Mouse (Mus musculus): Measurements from ENCODE around the gene Ahrr.

GRCm38 (mm10) chr13:74183011-74183695, 109.0 kb downstream of the Ahrr start:
- no peak for TF ChIP-seq CTCF (IDR thresholded peaks at IDR 0.05; ENCODE audit: low read depth)
- no peak for TF ChIP-seq EP300 (IDR thresholded peaks at IDR 0.05; ENCODE audit: low read depth)

Measured in heart, postnatal 0 days (tissue).